30 mouse cellular contexts compared by ENCODE assay signal in the genomic region with DNA sequence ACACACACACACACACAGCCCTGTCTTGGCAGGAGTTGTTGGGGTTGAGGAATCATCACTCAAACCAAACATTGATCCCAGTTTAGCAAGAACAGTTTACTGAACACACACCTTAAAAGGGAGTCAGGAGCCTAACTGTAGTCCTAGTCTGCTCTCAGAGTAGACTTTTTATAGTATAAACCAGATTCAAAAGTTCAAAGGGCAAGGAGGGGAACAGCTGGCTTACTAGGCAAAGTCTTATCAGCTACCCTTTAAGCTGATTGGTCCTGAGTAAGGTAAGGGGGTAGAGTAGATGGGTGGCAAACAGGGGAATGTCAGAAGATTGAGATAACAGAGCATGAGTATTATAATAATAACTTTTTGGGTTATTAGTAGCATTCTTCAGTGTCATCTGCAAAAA. TPM values are rescaled to one million over a fixed set of nuclear protein-coding genes. Genes with fewer than 3 reads are reported as not detected.
DNase-seq lines count a peak whose midpoint lies in the region; ATAC-seq lines count a peak whose summit lies in the region.
"Had no signal": no experiment of that assay in that cellular context is flagged by ENCODE, and none has a peak within 500 bp of the region (broad histone marks: within the 10 kb centered on the region; RNA-seq: fewer than 3 reads in every experiment).

No protein-coding gene starts in this region.

- H3K27me3 ChIP-seq in liver, embryonic 13.5 days, result no peaks in the 10 kb centered on the region
- no peaks in the 10 kb centered on the region for H3K27me3 ChIP-seq in liver, embryonic 11.5 days (replicated peaks; ENCODE audit: control insufficient read depth, insufficient read depth, low read length)
- H3K27me3 ChIP-seq in intestine, embryonic 16.5 days (replicated peaks; ENCODE audit: control insufficient read depth, insufficient read depth, low read length), result no peaks in the 10 kb centered on the region
- H3K27me3 ChIP-seq: CH12.LX; embryonic facial prominence, embryonic 13.5 days; embryonic facial prominence, embryonic 15.5 days; forebrain, embryonic 12.5 days had no signal

- H3K4me2 ChIP-seq in liver, embryonic 13.5 days, result no peak overlapping the region
- H3K4me2 ChIP-seq in liver, embryonic 11.5 days, result no peak overlapping the region
- no peak overlapping the region for H3K4me2 ChIP-seq in intestine, embryonic 16.5 days (ENCODE audit: low read depth, low read length)
- H3K4me2 ChIP-seq: embryonic facial prominence, embryonic 13.5 days; embryonic facial prominence, embryonic 15.5 days; forebrain, embryonic 12.5 days had no signal

- H3K27ac ChIP-seq in liver, embryonic 13.5 days, result no peak overlapping the region
- H3K27ac ChIP-seq in liver, embryonic 11.5 days (ENCODE audit: low read depth, low read length), result no peak overlapping the region
- no peak overlapping the region; the same call in 1 of the 2 replicates for H3K27ac ChIP-seq in intestine, embryonic 16.5 days (ENCODE audit: low read length)
- H3K27ac ChIP-seq: embryonic facial prominence, embryonic 13.5 days; embryonic facial prominence, embryonic 15.5 days; forebrain, embryonic 10.5 days; forebrain, embryonic 12.5 days had no signal

- no peaks in the 10 kb centered on the region for H3K4me1 ChIP-seq in liver, embryonic 13.5 days (replicated peaks)
- H3K4me1 ChIP-seq in liver, embryonic 11.5 days (replicated peaks; ENCODE audit: control insufficient read depth, insufficient read depth, low read length), result no peaks in the 10 kb centered on the region
- no peaks in the 10 kb centered on the region for H3K4me1 ChIP-seq in intestine, embryonic 16.5 days (ENCODE audit: control insufficient read depth, insufficient read depth, low read length)
- H3K4me1 ChIP-seq: embryonic facial prominence, embryonic 15.5 days; forebrain, embryonic 10.5 days; forebrain, embryonic 12.5 days had no signal

- ATAC-seq in liver, embryonic 13.5 days (ENCODE audit: low read depth), result 0 out of 2 replicates have a peak, but pooled peaks have one; percentile 26
- no peak for ATAC-seq in liver, embryonic 11.5 days (replicated peaks; ENCODE audit: low FRiP score)
- peak; percentile 88 for ATAC-seq in intestine, embryonic 16.5 days
- ATAC-seq: CD4-positive, CD25-positive, alpha-beta regulatory T cell, adult 4 months; forebrain, embryonic 14.5 days had no signal

- no peaks in the 10 kb centered on the region for H3K36me3 ChIP-seq in liver, embryonic 13.5 days
- H3K36me3 ChIP-seq in liver, embryonic 11.5 days (ENCODE audit: control insufficient read depth, insufficient read depth, low read length), result no peaks in the 10 kb centered on the region
- no peaks in the 10 kb centered on the region for H3K36me3 ChIP-seq in intestine, embryonic 16.5 days (ENCODE audit: control insufficient read depth, insufficient read depth, low read length)
- H3K36me3 ChIP-seq: embryonic facial prominence, embryonic 13.5 days; embryonic facial prominence, embryonic 15.5 days; forebrain, embryonic 10.5 days; forebrain, embryonic 12.5 days; G1E had no signal

- DNase-seq in heart, adult 11 months, result peak; percentile 48
- no peak for DNase-seq in heart, adult 18-20 months
- DNase-seq in liver, embryonic 13.5 days, result no peak
- no peak for DNase-seq in liver, embryonic 11.5 days (ENCODE audit: low spot score)
- DNase-seq in layer of hippocampus, adult 18-20 months (ENCODE audit: low spot score in 2 of 2), result no peak
- no peak for DNase-seq in left cerebral cortex, adult 18-20 months (ENCODE audit: low spot score in 2 of 2)
- DNase-seq: adrenal gland, adult 2 months; adrenal gland, postnatal 10 days; adrenal gland, postnatal 25 days; B cell, adult 2 months; cerebellum, adult 11 months; cerebellum, adult 18-20 months; cerebellum, adult 8-10 months; cerebellum, adult 9-11 months; cerebellum, postnatal 14 days; cerebellum, postnatal 36 days; embryo, embryonic 11 days had no signal

- no peak overlapping the region for H3K4me3 ChIP-seq in liver, embryonic 13.5 days (replicated peaks)
- H3K4me3 ChIP-seq in liver, embryonic 11.5 days (ENCODE audit: low read depth, low read length), result no peak overlapping the region
- H3K4me3 ChIP-seq in intestine, embryonic 16.5 days (ENCODE audit: low read length), result no peak overlapping the region
- H3K4me3 ChIP-seq: embryonic facial prominence, embryonic 13.5 days; embryonic facial prominence, embryonic 15.5 days; erythroblast, embryonic 14.5 days; forebrain, embryonic 10.5 days; forebrain, embryonic 12.5 days had no signal

- no peak overlapping the region for H3K9ac ChIP-seq in liver, embryonic 13.5 days
- no peak overlapping the region for H3K9ac ChIP-seq in liver, embryonic 11.5 days (ENCODE audit: low read depth, low read length)
- no peak overlapping the region for H3K9ac ChIP-seq in intestine, embryonic 16.5 days (ENCODE audit: low read depth, low read length)
- H3K9ac ChIP-seq: embryonic facial prominence, embryonic 13.5 days; embryonic facial prominence, embryonic 15.5 days; forebrain, embryonic 12.5 days had no signal

- H3K9me3 ChIP-seq in liver, embryonic 13.5 days (replicated peaks), result no peaks in the 10 kb centered on the region
- no peaks in the 10 kb centered on the region for H3K9me3 ChIP-seq in liver, embryonic 11.5 days (ENCODE audit: control insufficient read depth, low read length)
- no peaks in the 10 kb centered on the region for H3K9me3 ChIP-seq in intestine, embryonic 16.5 days (ENCODE audit: control insufficient read depth, low read length)
- H3K9me3 ChIP-seq: embryonic facial prominence, embryonic 13.5 days; embryonic facial prominence, embryonic 15.5 days; forebrain, embryonic 10.5 days; forebrain, embryonic 12.5 days; G1E had no signal

RNA-seq across cellular contexts. Expression of a gene that starts 28.1 kb away (rescaled TPM):
- 10 to 100 TPM in 1 of 2 experiments, 1 to 10 TPM in 1; 9.0 to 10.9 TPM for total RNA-seq in heart, adult 18-20 months (2021)
- polyA plus RNA-seq in liver, embryonic 13.5 days (2015; fragmentation: Nextera tagmentation; extraction: Ambion mirVana), result 24.0 and 26.5 TPM in 2 replicates
- polyA plus RNA-seq in liver, embryonic 11.5 days (2014; fragmentation: Nextera tagmentation; extraction: Ambion mirVana), result 35.4 and 36.9 TPM in 2 replicates
- 129 and 139 TPM in 2 replicates for polyA plus RNA-seq in intestine, embryonic 16.5 days (2015; fragmentation: Nextera tagmentation; extraction: Ambion mirVana)
- 1 to 10 TPM; 1.2 to 2.3 TPM for total RNA-seq in layer of hippocampus, adult 18-20 months (2021)
- total RNA-seq in left cerebral cortex, adult 18-20 months (2021), result 1 to 10 TPM; 1.7 to 2.0 TPM

RNA-seq across cellular contexts. Expression of a gene that starts 28.7 kb away (rescaled TPM):
- total RNA-seq in heart, adult 18-20 months (2021), result not detected
- not detected in 2 replicates for polyA plus RNA-seq in liver, embryonic 13.5 days (2015; fragmentation: Nextera tagmentation; extraction: Ambion mirVana)
- polyA plus RNA-seq in liver, embryonic 11.5 days (2014; fragmentation: Nextera tagmentation; extraction: Ambion mirVana), result not detected in 2 replicates
- polyA plus RNA-seq in intestine, embryonic 16.5 days (2015; fragmentation: Nextera tagmentation; extraction: Ambion mirVana), result not detected in 2 replicates
- total RNA-seq in layer of hippocampus, adult 18-20 months (2021), result not detected
- not detected for total RNA-seq in left cerebral cortex, adult 18-20 months (2021)
- total RNA-seq: adrenal gland, adult 2 months; adrenal gland, postnatal 10 days; adrenal gland, postnatal 25 days; adrenal gland, postnatal 4 days; CH12.LX; common myeloid progenitor, adult 5-6 weeks; G1E had no signal
- polyA plus RNA-seq: adrenal gland, adult 2 months; CD4-positive, CD25-positive, alpha-beta regulatory T cell, adult 4 months; embryonic facial prominence, embryonic 11.5 days; embryonic facial prominence, embryonic 13.5 days; embryonic facial prominence, embryonic 15.5 days; erythroblast, embryonic 14.5 days; forebrain, embryonic 10.5 days; forebrain, embryonic 12.5 days; G1E had no signal

RNA-seq across cellular contexts. Expression of a gene that starts 53.9 kb away (rescaled TPM):
- 10 to 100 TPM; 24.2 to 28.6 TPM for total RNA-seq in heart, adult 18-20 months (2021)
- 0.54 and 0.57 TPM in 2 replicates for polyA plus RNA-seq in liver, embryonic 13.5 days (2015; fragmentation: Nextera tagmentation; extraction: Ambion mirVana)
- polyA plus RNA-seq in liver, embryonic 11.5 days (2014; fragmentation: Nextera tagmentation; extraction: Ambion mirVana), result 0.55 and 0.60 TPM in 2 replicates
- 0.81 and 0.99 TPM in 2 replicates for polyA plus RNA-seq in intestine, embryonic 16.5 days (2015; fragmentation: Nextera tagmentation; extraction: Ambion mirVana)
- 1 to 10 TPM; 2.2 to 2.6 TPM for total RNA-seq in layer of hippocampus, adult 18-20 months (2021)
- 1 to 10 TPM; 2.8 to 3.9 TPM for total RNA-seq in left cerebral cortex, adult 18-20 months (2021)
- total RNA-seq: common myeloid progenitor, adult 5-6 weeks had no signal
- polyA plus RNA-seq: CD4-positive, CD25-positive, alpha-beta regulatory T cell, adult 4 months; erythroblast, embryonic 14.5 days had no signal

Comparison
In these comparisons a context has a peak if more than half of its experiments do, and no peak if none do; other contexts are left out.
1. RNA of a gene that starts 53.9 kb away (total RNA-seq): 24.2 to 28.6 TPM in heart, adult 18-20 months; 2.8 to 3.9 TPM in left cerebral cortex, adult 18-20 months and 2.2 to 2.6 TPM in layer of hippocampus, adult 18-20 months; every median in the first group is over 4 times any median in the second.